Mouse (Mus musculus) heart, embryonic 15.5 days (tissue): ENCODE measurements at regions not wholly inside any gene's neighbourhood (a gene's known extent, or its start where the extent isn't known, plus 50 kb on each side); places are given as distances from the start of the nearest gene placed in this dataset.

Experiments
- ATAC-seq: fragments of 200-750 bp; cut with Nextera tagmentation; replicated peaks from 2 replicates; pipeline ENCODE4 v1.8.0; 2017; ENCODE audit warnings: low read depth, moderate TSS enrichment; ENCODE audit not compliant: insufficient number of reproducible peaks, insufficient read depth, low FRiP score
- H3K27ac ChIP-seq: fragments of 300-500 bp; sonication (generic); 2 replicates; pipeline ENCODE4 v1.5.1; 2015; ENCODE audit warnings: mild to moderate bottlenecking, inconsistent platforms
- H3K27me3 ChIP-seq: fragments of 300-500 bp; sonication (generic); 2 replicates; pipeline ENCODE4 v1.6.1; 2015; ENCODE audit warnings: inconsistent platforms
- H3K36me3 ChIP-seq: fragments of 300-500 bp; sonication (generic); 2 replicates; pipeline ENCODE4 v1.6.1; 2015; ENCODE audit warnings: mild to moderate bottlenecking, inconsistent platforms
- H3K4me1 ChIP-seq: fragments of 300-500 bp; sonication (generic); replicated peaks from 2 replicates; pipeline ENCODE4 v1.6.1; 2015; ENCODE audit warnings: inconsistent platforms
- H3K4me2 ChIP-seq: fragments of 300-500 bp; sonication (generic); 2 replicates; pipeline ENCODE4 v1.6.1; 2015; ENCODE audit warnings: inconsistent platforms, mild to moderate bottlenecking, moderate library complexity
- H3K4me3 ChIP-seq: fragments of 300-500 bp; sonication (generic); 2 replicates; pipeline ENCODE4 v1.5.1; 2015; ENCODE audit warnings: mild to moderate bottlenecking, inconsistent platforms
- H3K9ac ChIP-seq: fragments of 300-500 bp; sonication (generic); 2 replicates; pipeline ENCODE4 v1.6.1; 2015; ENCODE audit warnings: mild to moderate bottlenecking, inconsistent platforms
- H3K9me3 ChIP-seq: fragments of 300-500 bp; sonication (generic); replicated peaks from 2 replicates; pipeline ENCODE4 v1.6.1; 2016; ENCODE audit warnings: inconsistent platforms
- WGBS: fragments of 180-500 bp; shearing (Covaris S2); methylation state at CpG from one replicate; pipeline ENCODE4 v1.1.7; 2015; ENCODE audit warnings: mixed read lengths; 5-methylcytosine and 5-hydroxymethylcytosine counted together

DNA sequence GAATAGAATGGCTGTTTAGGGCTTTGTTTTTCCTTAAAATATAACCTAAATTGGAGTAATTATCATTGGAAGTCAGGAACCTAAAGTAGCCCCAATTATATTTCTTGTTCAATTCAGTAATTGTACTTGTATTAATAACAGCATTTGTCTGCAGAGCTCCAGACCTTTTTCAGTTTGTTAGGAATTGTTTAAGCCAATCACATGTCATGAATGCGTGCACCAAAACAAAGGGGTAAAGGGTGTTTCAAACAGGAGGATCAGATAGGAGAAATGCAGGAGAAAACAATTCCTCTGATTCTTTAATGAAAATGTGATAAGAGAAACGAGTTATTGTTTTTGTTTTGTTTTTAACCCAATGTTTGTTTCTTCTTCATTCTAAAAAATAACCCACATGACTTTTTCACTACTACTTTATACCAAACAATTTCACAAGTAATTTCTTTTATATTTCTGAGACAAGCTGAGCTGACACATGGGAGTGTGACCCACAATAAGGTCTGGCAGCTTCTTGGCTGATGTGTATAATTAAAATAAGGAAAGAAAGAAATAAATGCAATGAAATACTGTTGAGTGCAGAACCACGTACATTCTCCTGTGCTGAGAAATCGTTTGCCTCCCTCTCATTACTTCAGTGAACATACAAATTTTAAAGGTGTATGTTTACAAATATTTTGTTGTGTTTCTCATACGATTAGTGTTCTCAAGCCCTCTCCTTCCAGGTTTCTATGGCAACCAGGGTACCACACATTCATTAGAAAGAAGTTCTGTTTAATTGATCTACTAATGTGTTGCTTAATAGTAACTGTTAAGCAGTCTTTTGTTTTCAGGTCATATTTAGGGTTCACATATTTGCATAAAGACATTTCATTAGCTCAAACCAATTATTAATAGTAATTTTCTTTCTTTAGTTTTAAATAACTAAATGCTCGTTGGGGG lies 397.7 kb downstream of the Isl1 start:
- WGBS = 68% methylated on average over 6 of the region's 6 CpGs
- H3K9me3 ChIP-seq = no peaks in the 10 kb centered on the region
- no peaks in the 10 kb centered on the region for H3K27me3 ChIP-seq
- ATAC-seq = no peak
- H3K4me1 ChIP-seq = no peaks in the 10 kb centered on the region
- no peak overlapping the region for H3K9ac ChIP-seq
- H3K27ac ChIP-seq = no peak overlapping the region
- H3K4me3 ChIP-seq = no peak overlapping the region
- no peaks in the 10 kb centered on the region for H3K36me3 ChIP-seq
- no peak overlapping the region for H3K4me2 ChIP-seq

DNA sequence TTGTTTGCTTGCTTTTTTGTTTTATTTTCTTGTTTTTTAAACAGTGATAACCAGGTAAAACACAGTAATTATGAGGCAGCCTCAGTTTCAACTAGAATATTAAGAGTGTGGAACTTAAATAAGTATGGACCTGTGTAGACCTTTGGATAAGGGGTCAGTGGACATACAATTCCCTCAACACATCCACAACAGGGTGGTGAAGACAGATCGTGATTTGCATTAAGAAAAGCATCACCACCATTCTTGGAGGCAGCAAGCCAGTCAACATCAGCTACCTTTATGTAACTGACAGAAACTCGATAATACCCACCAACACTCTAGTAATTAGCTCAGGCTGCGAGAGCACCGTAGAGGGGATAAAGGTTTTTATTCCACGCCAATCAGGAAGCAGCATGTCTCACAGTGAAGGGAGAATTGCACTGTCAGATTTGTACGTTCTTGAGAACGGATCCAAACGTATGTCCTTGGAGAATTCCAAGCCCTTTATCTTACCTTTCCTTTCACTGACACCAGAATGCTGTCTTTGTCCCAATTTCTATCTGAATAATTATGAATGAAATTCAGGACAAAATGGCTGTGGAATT lies 398.5 kb downstream of the Isl1 start:
- Histone ChIP-seq H3K9me3 (no peaks in the 10 kb centered on the region), H3K36me3 (no peaks in the 10 kb centered on the region), H3K9ac (no peak overlapping the region), H3K4me1 (no peaks in the 10 kb centered on the region), H3K27me3 (no peaks in the 10 kb centered on the region), H3K4me3 (no peak overlapping the region), H3K27ac (no peak overlapping the region), H3K4me2 (no peak overlapping the region)
- WGBS = 70% methylated on average over 8 of the region's 8 CpGs
- ATAC-seq = no peak

DNA sequence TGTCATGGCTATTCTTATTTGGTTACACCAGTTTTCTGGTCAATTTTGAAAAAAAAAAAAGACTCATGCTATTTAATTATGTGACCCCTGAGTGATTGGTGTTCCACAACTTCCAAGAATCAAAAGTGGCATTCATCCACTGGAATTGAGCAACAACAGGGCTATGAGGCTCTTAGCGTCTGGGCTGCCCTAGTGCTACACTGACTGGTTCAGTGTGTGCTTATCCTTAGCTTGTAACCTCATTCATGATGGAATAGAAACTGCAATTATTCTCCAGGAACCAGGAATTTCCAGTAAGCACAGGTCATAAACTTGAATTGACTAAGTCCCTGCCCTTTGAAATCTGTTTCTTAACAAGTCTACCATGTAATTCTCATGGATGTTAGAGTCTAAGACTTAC lies 428.9 kb downstream of the Isl1 start:
- H3K9ac ChIP-seq = no peak overlapping the region
- no peaks in the 10 kb centered on the region for H3K27me3 ChIP-seq
- H3K4me3 ChIP-seq = no peak overlapping the region
- H3K4me1 ChIP-seq = no peaks in the 10 kb centered on the region
- no peaks in the 10 kb centered on the region for H3K9me3 ChIP-seq
- no peaks in the 10 kb centered on the region for H3K36me3 ChIP-seq
- 78% methylated on average over 1 of the region's 1 CpGs for WGBS
- H3K4me2 ChIP-seq = no peak overlapping the region
- no peak for ATAC-seq
- no peak overlapping the region for H3K27ac ChIP-seq

DNA sequence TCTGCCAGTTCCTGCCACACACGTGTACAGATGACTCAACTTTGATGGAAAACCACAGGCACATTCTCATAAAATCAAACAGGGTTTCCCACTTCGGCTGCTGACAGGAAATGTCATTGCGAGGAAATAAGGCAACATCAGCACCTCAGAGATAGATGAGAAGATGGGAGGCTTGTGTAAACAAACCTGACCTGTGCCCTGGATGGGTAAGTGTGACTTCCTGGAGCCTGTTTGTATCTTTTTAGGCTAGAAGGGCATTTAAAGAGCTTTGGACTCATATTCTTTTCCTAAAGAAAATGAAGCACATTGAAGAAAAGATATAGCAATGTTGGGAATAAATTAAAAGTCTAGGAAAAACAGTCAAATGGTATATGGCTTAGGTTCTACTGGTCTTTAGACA lies 449.0 kb downstream of the Isl1 start:
- Histone ChIP-seq H3K4me3 (no peak overlapping the region), H3K27me3 (no peaks in the 10 kb centered on the region), H3K4me2 (no peak overlapping the region), H3K9me3 (no peaks in the 10 kb centered on the region), H3K27ac (no peak overlapping the region), H3K9ac (no peak overlapping the region), H3K4me1 (no peaks in the 10 kb centered on the region), H3K36me3 (no peaks in the 10 kb centered on the region)
- no peak for ATAC-seq
- 18% methylated on average over 3 of the region's 3 CpGs for WGBS

DNA sequence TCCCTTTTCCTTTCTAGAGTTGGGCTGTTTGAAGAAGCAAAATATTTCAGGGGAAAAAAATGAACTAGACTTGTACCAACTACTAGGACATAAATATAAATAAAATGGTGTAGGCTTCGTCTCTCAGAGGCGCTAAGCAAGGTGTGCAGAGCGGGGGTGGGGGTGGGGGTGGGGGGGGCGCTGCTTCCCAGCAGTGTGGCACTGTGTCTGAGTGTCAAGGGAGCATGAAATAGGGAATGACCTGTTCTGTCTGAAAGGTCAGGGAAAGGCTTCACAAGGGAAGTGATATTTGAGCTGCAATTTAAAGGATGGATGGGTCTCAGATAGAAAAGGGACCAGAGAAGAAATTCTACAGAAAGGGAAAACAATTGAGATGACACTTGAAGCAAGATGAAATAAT lies 452.9 kb downstream of the Isl1 start:
- Histone ChIP-seq H3K9me3 (no peaks in the 10 kb centered on the region), H3K4me1 (no peaks in the 10 kb centered on the region), H3K36me3 (no peaks in the 10 kb centered on the region), H3K4me2 (no peak overlapping the region), H3K4me3 (no peak overlapping the region), H3K27ac (no peak overlapping the region), H3K9ac (no peak overlapping the region), H3K27me3 (no peaks in the 10 kb centered on the region)
- 78% methylated on average over 4 of the region's 4 CpGs for WGBS
- ATAC-seq = no peak

DNA sequence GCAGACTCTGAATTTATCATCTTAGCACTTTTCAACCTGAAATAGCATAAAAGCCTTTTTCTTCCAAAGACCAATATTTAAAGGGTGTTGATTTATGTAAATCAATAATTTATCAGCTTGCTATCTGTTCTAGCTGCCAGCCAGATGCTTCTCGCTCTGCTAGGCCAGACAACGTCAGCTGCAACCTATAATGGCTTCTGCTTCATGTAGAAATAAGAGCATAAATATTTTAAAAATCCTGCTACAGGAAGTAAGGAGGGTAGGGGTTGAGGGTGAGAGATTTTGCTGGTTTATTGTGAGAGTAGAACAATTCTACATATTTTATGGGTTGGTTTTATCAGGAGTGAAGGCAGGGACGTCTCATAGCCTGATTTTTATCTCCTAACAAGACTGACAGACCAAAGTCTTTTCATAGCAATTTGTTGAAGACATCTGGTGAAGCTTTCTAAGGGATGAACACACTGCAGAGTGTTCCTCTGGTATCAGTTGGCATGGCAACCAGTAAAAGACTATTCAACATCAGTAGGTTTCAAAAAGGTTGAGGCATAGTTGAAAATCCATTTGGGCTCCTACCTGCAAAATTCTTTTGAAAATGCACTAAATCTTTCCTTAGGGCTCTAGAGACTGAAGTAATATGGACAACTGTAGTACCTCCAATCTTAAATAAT lies 456.7 kb downstream of the Isl1 start:
- no peaks in the 10 kb centered on the region for H3K27me3 ChIP-seq
- 51% methylated on average over 3 of the region's 3 CpGs for WGBS
- no peaks in the 10 kb centered on the region for H3K4me1 ChIP-seq
- ATAC-seq = no peak
- H3K27ac ChIP-seq = no peak overlapping the region
- H3K4me3 ChIP-seq = no peak overlapping the region
- H3K9ac ChIP-seq = no peak overlapping the region
- no peaks in the 10 kb centered on the region for H3K9me3 ChIP-seq
- H3K4me2 ChIP-seq = no peak overlapping the region
- no peaks in the 10 kb centered on the region for H3K36me3 ChIP-seq

DNA sequence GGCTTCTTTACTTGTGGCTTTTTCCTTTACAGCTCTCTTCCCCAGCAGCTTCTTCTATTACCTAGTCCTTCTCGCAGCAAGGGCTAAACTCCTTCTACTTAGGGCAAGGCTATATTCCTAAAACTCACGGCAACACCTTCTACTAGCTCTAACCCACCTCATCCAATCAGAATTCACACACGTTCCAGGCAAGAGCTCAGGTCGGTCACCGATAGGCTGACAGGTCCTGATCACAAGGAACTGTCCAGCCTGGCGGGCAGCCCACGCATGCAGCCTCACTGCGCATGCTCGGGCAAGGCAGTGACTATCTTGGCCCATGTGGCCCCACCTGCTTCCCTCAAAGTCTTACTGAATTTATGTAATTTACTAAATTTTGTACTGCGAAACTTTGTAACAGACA lies 466.4 kb downstream of the Isl1 start:
- no peaks in the 10 kb centered on the region for H3K4me1 ChIP-seq
- no peak overlapping the region for H3K4me3 ChIP-seq
- H3K9ac ChIP-seq = no peak overlapping the region
- H3K36me3 ChIP-seq = no peaks in the 10 kb centered on the region
- ATAC-seq = no peak
- H3K27me3 ChIP-seq = no peaks in the 10 kb centered on the region
- no peaks in the 10 kb centered on the region for H3K9me3 ChIP-seq
- no peak overlapping the region for H3K4me2 ChIP-seq
- 61% methylated on average over 10 of the region's 10 CpGs for WGBS
- no peak overlapping the region for H3K27ac ChIP-seq

DNA sequence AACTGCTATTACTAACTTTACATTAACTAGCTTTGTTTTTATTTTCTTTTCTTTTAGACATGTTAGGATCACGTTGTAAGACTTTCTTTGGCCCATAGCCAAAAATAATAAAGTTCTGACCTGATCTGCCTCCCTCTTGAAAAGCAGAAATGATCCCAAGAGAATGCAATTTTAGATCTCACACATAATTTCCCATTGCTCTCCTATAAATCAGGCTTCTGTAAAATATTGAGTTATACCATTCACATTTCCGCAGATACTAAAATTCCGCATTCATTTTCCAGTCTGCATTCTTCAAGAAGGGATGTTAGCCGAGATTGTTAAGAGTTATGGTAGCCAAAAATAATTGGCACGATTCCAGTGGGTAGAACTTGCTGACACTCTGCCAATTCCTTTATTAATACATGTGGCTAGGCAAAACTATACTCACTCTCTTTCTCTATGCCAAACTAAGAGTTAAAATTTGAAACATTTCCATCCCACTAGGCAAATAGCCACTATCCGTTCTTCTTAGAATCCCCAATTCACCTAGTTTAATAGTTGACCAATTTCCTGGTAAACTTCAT lies 473.2 kb downstream of the Isl1 start:
- H3K4me1 ChIP-seq = no peaks in the 10 kb centered on the region
- no peaks in the 10 kb centered on the region for H3K36me3 ChIP-seq
- WGBS = 48% methylated on average over 6 of the region's 6 CpGs
- no peak overlapping the region for H3K4me3 ChIP-seq
- no peak overlapping the region for H3K4me2 ChIP-seq
- no peak overlapping the region for H3K9ac ChIP-seq
- H3K27ac ChIP-seq = no peak overlapping the region
- no peaks in the 10 kb centered on the region for H3K27me3 ChIP-seq
- no peaks in the 10 kb centered on the region for H3K9me3 ChIP-seq
- ATAC-seq = no peak

DNA sequence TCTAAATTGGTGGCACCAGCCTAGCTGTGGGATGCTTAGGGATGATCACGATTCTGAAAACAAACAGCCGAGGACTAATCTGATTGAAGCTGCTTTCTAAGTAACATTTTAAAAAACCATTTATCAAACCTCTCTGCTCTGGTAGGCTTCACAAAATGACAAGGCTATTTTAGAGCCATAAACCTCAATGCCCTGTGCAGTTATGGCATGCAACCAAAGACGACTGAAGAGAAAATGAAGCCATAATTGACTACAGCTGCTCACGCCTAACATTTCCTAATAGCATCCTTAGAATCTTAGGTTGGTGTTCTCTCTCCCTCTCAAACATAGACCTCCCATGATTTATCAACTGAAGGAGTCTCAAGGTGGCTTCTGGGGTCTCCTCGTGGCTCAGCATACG lies 484.3 kb downstream of the Isl1 start:
- H3K36me3 ChIP-seq = no peaks in the 10 kb centered on the region
- WGBS = 55% methylated on average over 6 of the region's 6 CpGs
- no peak overlapping the region for H3K27ac ChIP-seq
- H3K4me3 ChIP-seq = no peak overlapping the region
- H3K9me3 ChIP-seq = no peaks in the 10 kb centered on the region
- no peak overlapping the region for H3K4me2 ChIP-seq
- no peaks in the 10 kb centered on the region for H3K4me1 ChIP-seq
- H3K9ac ChIP-seq = no peak overlapping the region
- no peaks in the 10 kb centered on the region for H3K27me3 ChIP-seq
- ATAC-seq = no peak

DNA sequence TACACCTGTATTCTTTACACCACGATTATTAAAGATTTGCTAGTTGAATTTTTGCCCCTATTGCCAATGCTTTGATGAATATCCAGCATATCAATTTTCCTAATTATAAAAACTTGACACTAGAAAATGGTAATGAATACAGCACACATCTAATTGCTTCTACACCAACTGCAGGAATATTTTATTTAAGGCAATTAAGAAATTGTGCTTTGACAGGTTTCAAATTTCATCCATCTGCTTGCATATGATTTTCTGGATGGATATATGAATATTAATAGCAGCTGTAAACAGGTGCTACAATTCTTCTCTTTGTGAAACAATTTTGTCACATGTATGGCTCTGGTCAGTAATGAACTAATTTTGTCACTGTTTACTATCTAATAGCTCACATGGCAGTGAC lies 487.0 kb downstream of the Isl1 start:
- ATAC-seq = no peak
- no peaks in the 10 kb centered on the region for H3K9me3 ChIP-seq
- H3K4me3 ChIP-seq = no peak overlapping the region
- WGBS = 53% methylated on average over 1 of the region's 1 CpGs
- H3K27me3 ChIP-seq = no peaks in the 10 kb centered on the region
- no peaks in the 10 kb centered on the region for H3K4me1 ChIP-seq
- H3K27ac ChIP-seq = no peak overlapping the region
- H3K4me2 ChIP-seq = no peak overlapping the region
- H3K9ac ChIP-seq = no peak overlapping the region
- H3K36me3 ChIP-seq = no peaks in the 10 kb centered on the region

DNA sequence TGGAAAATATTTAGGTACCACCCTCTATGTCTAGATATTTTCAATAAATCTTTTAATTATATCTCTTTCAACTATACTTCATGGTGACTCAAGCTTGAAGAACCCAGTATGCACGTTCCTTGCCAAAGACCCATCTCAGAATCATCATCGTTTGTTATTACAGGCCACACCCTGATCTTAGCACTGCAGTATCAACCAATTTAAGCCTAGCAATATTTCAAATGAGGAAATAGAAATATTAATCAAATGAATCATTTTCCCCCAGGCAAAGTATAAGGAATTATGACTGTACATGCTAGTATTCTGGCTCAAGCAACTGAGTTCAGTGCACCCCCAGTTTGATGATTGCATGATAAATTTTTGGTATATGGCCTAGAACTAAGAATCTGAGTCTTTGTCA lies 495.3 kb downstream of the Isl1 start:
- Histone ChIP-seq H3K4me2 (no peak overlapping the region), H3K27me3 (no peaks in the 10 kb centered on the region), H3K27ac (no peak overlapping the region), H3K36me3 (no peaks in the 10 kb centered on the region), H3K9me3 (no peaks in the 10 kb centered on the region), H3K4me3 (no peak overlapping the region), H3K9ac (no peak overlapping the region), H3K4me1 (no peaks in the 10 kb centered on the region)
- WGBS = 74% methylated on average over 2 of the region's 2 CpGs
- ATAC-seq = no peak
